16 mouse cellular contexts compared by ENCODE assay signal in the genomic region with DNA sequence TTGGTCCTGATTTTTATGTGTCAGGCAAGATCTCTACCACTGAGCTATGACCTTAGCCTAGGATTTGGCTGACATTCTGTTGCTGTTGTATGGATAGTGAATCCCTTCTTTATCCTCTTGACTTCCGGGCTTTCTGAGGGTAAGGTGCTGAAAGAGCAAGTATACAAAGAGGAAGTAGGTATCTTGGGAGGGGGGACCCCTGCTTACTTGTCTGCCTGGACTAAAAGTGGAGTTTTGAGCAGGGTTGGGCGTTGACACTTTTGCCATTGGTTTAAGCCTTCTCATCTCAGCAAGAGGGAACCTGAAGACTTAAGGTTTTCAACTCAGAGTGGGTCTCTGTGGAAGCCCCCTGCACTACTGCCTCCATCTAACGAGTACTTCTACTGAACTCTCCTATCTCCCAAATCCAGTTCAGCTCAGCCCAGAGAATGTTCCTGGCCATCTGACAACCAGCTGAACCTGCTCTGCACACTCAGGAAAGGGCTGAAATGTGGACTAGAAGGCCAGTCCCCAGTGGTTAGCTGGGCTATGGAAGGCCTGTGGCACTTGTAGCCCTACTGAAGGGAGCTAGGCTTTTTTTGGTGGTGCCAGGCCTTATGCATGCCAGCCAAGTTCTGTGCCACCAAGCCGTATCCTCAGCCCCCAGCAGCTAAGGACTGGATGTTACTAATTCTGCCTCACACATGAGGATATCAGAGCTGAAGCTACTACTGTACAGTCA. TPM values are rescaled to one million over a fixed set of nuclear protein-coding genes. Genes with fewer than 3 reads are reported as not detected.
DNase-seq lines count a peak whose midpoint lies in the region; ATAC-seq lines count a peak whose summit lies in the region.
"Had no signal": no experiment of that assay in that cellular context is flagged by ENCODE, and none has a peak within 500 bp of the region (broad histone marks: within the 10 kb centered on the region; RNA-seq: fewer than 3 reads in every experiment).

No protein-coding gene starts in this region.

- no peak overlapping the region for H3K4me3 ChIP-seq in forebrain, embryonic 10.5 days
- no peak overlapping the region for H3K4me3 ChIP-seq in forebrain, embryonic 12.5 days (replicated peaks)
- H3K4me3 ChIP-seq in kidney, embryonic 14.5 days (ENCODE audit: low read length), result no peak overlapping the region
- H3K4me3 ChIP-seq: midbrain, embryonic 15.5 days had no signal

- H3K27ac ChIP-seq in forebrain, embryonic 10.5 days, result 0 out of 2 replicates have a peak overlapping the region, but pooled peaks have one; percentile 35
- no peak overlapping the region for H3K27ac ChIP-seq in forebrain, embryonic 12.5 days
- H3K27ac ChIP-seq in kidney, embryonic 14.5 days (ENCODE audit: low read depth, low read length), result 0 out of 2 replicates have a peak overlapping the region, but pooled peaks have one; percentile 2
- H3K27ac ChIP-seq: midbrain, embryonic 15.5 days had no signal

- H3K9me3 ChIP-seq in forebrain, embryonic 10.5 days, result no peaks in the 10 kb centered on the region
- no peaks in the 10 kb centered on the region for H3K9me3 ChIP-seq in forebrain, embryonic 12.5 days
- H3K9me3 ChIP-seq in kidney, embryonic 14.5 days (ENCODE audit: control insufficient read depth, low read length), result no peaks in the 10 kb centered on the region
- H3K9me3 ChIP-seq: midbrain, embryonic 15.5 days had no signal

- DNase-seq in forebrain, embryonic 10.5 days (ENCODE audit: extremely low spot score, low spot score), result no peak
- DNase-seq in kidney, adult 11 months, result no peak
- DNase-seq in thymus, postnatal 0 days (ENCODE audit: low spot score), result peak; percentile 45
- DNase-seq in thymus, postnatal 36 days, result no peak
- no peak for DNase-seq in T-cell, adult 2 months (ENCODE audit: low spot score)
- DNase-seq in spleen, postnatal 10 days (ENCODE audit: low spot score in 2 of 2), result no peak
- DNase-seq: adrenal gland, postnatal 25 days; cerebellum, postnatal 14 days; gastrocnemius, postnatal 36 days; left cerebral cortex, postnatal 4 days; lung, adult 2 months; right cerebral cortex, adult 18-20 months had no signal

- H3K4me2 ChIP-seq in forebrain, embryonic 12.5 days, result no peak overlapping the region
- H3K4me2 ChIP-seq in kidney, embryonic 14.5 days (replicated peaks; ENCODE audit: low read depth, low read length), result no peak overlapping the region
- H3K4me2 ChIP-seq: midbrain, embryonic 15.5 days had no signal

- 84% methylated on average over 4 of the region's 4 CpGs for WGBS in forebrain, embryonic 10.5 days
- WGBS in forebrain, embryonic 12.5 days, result 82% methylated on average over 4 of the region's 4 CpGs
- WGBS in kidney, embryonic 14.5 days, result 75% methylated on average over 4 of the region's 4 CpGs

- peaks cover 35% of the 10 kb centered on the region for H3K4me1 ChIP-seq in forebrain, embryonic 10.5 days
- H3K4me1 ChIP-seq in forebrain, embryonic 12.5 days, result peaks cover under 1% of the 10 kb centered on the region; the same call in 1 of the 2 replicates
- H3K4me1 ChIP-seq in kidney, embryonic 14.5 days (ENCODE audit: control insufficient read depth, insufficient read depth, low read length), result peaks cover 28% of the 10 kb centered on the region
- H3K4me1 ChIP-seq: midbrain, embryonic 15.5 days had no signal

- no peak for ATAC-seq in forebrain, embryonic 12.5 days (ENCODE audit: low FRiP score)
- no peak for ATAC-seq in kidney, embryonic 14.5 days (ENCODE audit: low FRiP score, low TSS enrichment)
- ATAC-seq: activated CD4-positive, CD25-positive, alpha-beta regulatory T cell, adult 4 months; midbrain, embryonic 15.5 days had no signal

- peaks cover 21% of the 10 kb centered on the region for H3K36me3 ChIP-seq in forebrain, embryonic 10.5 days (replicated peaks)
- peaks cover 12% of the 10 kb centered on the region for H3K36me3 ChIP-seq in forebrain, embryonic 12.5 days (replicated peaks)
- H3K36me3 ChIP-seq in kidney, embryonic 14.5 days (ENCODE audit: control insufficient read depth, insufficient read depth, low read length), result peaks cover 16% of the 10 kb centered on the region
- H3K36me3 ChIP-seq: midbrain, embryonic 15.5 days had no signal

- peaks cover 9% of the 10 kb centered on the region for H3K27me3 ChIP-seq in forebrain, embryonic 10.5 days (ENCODE audit: poor library complexity, severe bottlenecking)
- H3K27me3 ChIP-seq in forebrain, embryonic 12.5 days, result no peaks in the 10 kb centered on the region
- H3K27me3 ChIP-seq in kidney, embryonic 14.5 days (ENCODE audit: control insufficient read depth, insufficient read depth, low read length), result no peaks in the 10 kb centered on the region

- H3K9ac ChIP-seq in forebrain, embryonic 12.5 days, result no peak overlapping the region
- H3K9ac ChIP-seq in kidney, embryonic 14.5 days (ENCODE audit: low read depth, low read length), result no peak overlapping the region
- H3K9ac ChIP-seq: midbrain, embryonic 15.5 days had no signal

RNA-seq across cellular contexts. Expression of a gene that starts 6.7 kb away (rescaled TPM):
- 8.1 and 8.9 TPM in 2 replicates for polyA plus RNA-seq in forebrain, embryonic 10.5 days (2016; fragmentation: Nextera tagmentation; extraction: Ambion mirVana)
- 9.7 and 10.6 TPM in 2 replicates for polyA plus RNA-seq in forebrain, embryonic 12.5 days (2016; fragmentation: Nextera tagmentation; extraction: Ambion mirVana)
- polyA plus RNA-seq in kidney, embryonic 14.5 days (2014; fragmentation: Nextera tagmentation; extraction: Ambion mirVana), result 22.5 and 24.3 TPM in 2 replicates
- polyA plus RNA-seq in thymus, postnatal 0 days (2015; fragmentation: Nextera tagmentation; extraction: Ambion mirVana), result 28.4 and 35.1 TPM in 2 replicates
